Mouse (Mus musculus): ENCODE data around the gene Zfp462. TPM values are rescaled to one million over a fixed set of nuclear protein-coding genes. Genes with fewer than 3 reads are reported as not detected.

Zfp462 gene
- total RNA-seq, 2 experiments from 2014 or later: 13.7 to 21.1 TPM

DNA sequence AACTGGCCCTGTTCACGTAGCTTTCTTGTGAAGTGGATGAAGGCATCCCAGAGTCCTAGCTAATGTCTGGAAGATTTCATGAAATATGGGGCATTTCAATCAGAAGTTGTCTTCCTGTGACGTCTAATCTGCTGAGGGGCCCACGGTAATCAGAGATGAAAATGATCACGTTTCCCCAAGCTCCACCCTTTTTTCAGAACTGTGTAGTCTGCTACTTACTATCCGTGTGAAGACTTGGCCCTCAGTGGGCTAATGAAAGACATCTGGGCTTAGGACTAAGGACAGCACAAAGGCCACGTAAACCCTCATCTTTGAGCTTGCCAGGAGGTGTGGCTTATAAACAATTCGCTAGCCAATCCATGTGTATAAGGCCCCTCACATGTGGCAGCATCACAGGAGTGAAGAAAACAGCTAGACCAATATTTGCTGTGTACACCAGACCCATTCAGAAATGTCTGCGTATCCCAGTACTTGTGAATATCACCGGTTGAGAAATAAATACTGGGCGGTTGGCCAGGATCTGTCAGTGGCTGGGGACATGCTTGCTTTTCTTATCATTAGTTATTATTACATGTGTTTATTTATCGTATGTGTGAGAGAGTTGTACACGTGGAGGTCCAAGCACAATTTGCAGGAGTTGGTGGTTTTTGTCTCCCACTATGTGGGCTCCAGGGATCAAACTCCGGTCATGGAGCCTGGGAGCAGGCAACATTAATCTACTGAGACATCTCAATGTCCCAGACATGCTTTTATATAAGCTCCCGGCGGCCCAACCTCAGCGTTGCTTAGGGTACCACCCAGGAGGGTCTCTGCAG is 133.3 kb downstream of the Zfp462 start:
- intact Hi-C loops (cut with DNase I; ENCODE audit: low total_unique reads): no loop called here

DNA sequence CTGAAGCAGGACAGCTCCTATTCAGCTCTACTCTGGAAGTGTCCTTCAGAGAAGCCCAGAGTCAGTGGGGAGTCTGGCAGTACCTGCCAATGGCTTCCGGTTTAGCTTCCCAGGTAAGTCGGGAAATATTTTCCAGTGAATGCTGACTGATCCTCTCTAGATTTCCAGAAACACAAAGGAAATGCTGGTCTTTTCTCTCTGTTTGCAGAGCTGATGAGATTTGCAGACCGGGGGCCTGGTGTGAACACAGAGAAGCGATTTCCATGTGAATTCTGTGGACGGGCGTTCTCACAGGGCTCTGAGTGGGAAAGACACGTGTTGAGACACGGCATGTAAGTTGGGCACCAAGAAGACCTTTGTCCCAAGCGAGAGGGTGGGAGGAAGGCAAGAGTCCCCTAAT is 134.2 kb downstream of the Zfp462 start:
- intact Hi-C loops (cut with DNase I; ENCODE audit: low total_unique reads): no loop called here
- DNase-seq: no peak

More for the DNA sequence above, 133.3 kb downstream of the Zfp462 start:
- DNase-seq: no peak

DNA sequence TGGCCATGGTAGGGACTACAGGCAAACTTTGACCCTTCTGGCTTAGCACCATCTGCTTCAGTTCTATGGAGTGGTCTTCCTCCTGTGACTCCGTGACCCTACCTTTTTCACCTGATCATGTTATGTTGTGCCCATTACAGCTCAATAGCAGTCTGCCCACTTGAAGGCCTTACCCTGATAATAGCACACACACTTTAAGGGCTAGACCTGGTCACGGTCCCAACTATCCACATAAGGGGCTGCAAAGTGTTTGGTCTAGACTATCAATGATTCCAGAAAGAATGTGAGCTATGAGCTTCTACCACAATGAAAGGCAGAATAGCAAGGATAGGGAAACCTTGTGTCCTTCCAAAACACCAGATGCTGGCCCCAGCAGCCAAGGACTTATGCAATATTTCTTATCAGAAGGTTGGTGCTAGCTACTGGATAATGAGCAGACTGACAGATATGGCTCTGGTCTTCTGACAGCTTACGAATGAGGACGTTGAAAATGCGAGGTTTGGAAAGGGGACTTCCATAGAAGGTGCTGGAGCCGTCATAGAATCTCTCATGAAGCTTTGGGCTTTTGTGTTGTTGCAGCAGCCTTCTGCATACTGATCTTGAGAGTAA is 139.3 kb downstream of the Zfp462 start:
- intact Hi-C loops (cut with DNase I; ENCODE audit: low total_unique reads): no loop called here
- no peak for DNase-seq

DNA sequence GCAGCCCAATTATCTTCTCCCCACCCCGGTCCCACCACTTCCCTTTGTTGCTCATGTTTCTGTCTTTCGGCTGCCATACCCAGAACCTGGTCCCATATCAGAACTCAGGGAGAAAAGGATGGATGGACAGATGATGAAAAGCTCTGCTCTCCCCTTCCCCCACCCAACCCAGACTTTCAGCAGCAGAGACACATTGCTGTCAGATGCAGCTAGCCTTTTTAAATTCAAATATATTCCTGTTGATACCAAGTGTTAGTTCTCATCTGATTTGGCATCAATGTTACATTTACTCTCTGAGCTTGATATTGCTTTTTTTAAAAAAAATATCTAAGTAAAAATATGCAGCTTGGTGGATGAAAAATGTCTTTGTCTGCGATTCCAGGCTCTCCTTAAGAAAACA is 143.3 kb downstream of the Zfp462 start:
- intact Hi-C loops (cut with DNase I; ENCODE audit: low total_unique reads): no loop called here
- no peak for DNase-seq

DNA sequence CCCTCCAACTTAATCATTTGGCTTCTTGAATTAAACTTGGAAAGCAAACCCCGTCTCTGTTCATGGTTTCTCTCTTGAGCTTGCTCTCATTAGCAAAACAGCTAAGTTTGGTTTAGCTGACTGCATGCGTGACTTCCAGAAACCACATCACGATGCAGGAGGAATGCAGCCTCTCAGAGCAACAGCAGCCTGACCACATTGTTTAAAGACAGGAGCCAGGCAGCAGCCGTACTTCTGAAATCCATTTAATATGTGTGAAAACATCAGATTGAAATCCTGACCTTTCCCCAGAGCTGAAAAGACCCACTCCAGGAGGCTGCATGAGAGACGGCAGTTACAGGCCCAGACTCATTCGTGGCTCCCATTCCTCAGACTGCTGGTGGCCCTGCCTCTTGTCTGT is 144.1 kb downstream of the Zfp462 start:
- intact Hi-C loops (cut with DNase I; ENCODE audit: low total_unique reads): no loop called here
- DNase-seq: no peak

DNA sequence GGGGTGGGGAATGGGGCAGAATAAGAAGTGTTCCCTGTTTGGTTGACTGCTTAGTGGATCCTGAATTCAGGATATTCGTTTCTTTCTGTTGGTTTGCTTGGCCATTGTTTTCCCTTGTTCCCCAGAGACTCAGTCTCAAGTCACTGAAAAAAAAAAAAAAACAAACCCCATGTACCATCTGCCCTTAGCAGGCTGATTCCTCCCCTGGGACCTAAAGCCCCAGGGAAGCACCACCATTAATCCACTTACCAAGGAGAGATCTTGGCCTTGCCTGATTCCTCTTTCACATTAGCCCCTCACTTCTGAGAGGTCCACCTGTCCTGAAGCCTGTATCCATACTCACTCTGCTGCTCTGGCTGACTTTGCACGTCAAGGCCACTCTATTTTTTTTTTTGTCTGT is 152.3 kb downstream of the Zfp462 start:
- DNase-seq: no peak
- intact Hi-C loops (cut with DNase I; ENCODE audit: low total_unique reads): no loop called here

DNA sequence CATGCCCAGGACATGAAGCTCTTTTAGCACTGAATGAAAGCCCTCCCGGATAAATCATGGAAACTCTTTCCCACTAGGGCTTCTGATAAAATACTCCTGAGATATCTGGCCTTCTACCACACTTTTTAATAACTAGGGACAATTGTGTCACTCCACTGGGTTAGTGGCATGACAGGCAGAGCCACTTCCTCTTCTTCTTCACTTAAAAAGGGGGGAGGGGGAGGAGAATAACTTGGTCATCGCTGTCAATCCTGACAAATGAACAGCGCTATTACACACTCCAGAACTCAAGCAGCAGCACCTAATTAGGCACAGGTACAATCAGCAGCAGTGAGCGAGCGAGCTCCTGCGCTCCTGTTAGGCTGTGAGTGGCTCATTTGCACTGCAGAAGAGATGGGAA is 153.5 kb downstream of the Zfp462 start:
- intact Hi-C loops (cut with DNase I; ENCODE audit: low total_unique reads): no loop called here
- no peak for DNase-seq

DNA sequence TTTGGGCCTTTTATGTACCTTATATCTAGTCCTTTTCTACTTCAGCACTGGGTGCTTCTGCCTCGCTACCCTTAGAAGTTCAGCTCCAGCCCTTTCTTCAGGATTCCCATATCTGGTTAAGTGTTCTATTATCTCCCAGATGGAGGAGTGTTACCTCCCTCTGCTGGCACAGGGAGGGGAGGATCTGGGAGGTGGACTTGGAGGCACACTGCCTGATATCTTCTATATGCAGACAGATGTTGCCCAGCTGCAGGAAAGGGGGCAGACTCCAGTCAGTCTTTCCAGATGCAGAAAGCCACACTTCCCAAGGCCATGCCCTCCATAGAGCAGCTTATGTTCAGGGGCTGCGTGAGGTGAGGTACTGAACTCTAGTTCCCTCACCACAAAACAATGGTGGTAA is 156.0 kb downstream of the Zfp462 start:
- intact Hi-C loops (cut with DNase I; ENCODE audit: low total_unique reads): no loop called here
- DNase-seq: no peak

DNA sequence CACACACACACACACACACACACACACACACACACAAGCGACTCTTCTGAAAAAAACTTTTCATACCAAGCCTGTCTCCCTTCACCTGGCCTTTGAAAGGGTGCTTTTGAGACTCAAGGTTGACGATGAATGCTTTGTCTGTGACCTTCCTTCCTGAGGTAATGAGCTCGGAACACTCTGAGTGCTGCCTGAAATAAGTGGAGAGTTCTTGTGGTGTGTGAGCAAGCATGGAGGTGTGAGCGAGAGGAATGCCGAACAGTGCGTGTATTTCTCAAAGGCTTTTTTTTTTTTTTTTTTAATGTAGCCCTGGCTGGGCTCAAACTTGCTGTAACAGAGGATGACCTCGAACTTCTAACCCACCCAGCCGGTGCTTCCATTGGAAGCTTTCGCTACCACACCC is 156.8 kb downstream of the Zfp462 start:
- intact Hi-C loops (cut with DNase I; ENCODE audit: low total_unique reads): no loop called here
- no peak for DNase-seq

DNA sequence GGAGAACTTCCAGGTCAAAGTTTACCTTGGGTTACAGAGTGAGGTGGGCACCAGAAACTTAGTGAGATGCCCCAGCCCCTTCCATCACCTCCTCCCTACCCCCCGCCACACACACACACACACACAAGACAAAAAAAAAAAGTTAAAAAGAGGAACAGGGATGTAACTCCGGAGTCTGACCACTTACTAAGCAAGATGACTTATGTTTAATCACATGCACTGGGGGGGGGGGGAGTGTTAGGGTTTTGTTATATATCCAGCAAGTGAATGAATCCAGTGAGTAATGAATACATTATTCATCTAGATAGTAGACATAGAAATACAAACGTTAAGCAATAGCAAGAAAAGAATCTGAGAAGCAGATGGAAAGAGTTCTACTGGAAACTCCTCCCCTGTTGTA is 157.5 kb downstream of the Zfp462 start:
- no peak for DNase-seq

DNA sequence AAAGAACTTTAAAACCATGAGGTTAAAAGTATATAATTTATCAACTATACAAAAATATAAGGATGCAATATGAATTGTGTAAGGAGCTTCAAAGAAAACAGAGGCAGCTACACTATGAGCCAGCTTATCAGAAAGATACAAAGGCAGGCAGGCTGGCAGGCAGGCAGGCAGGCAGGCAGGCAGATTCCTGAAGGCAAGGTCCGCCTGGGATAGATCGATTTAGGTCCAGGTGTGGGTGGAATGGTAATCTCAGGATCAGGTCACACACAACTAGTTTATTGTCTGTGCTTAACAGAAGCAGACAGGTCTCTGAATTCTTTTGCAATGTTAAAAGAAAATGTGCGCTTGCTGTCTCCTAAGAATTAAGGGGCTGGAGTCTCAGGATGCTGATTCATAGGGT is 158.7 kb downstream of the Zfp462 start:
- no peak for DNase-seq
- intact Hi-C loops (cut with DNase I; ENCODE audit: low total_unique reads): no loop called here

More for the DNA sequence above, 157.5 kb downstream of the Zfp462 start:
- intact Hi-C loops (cut with DNase I; ENCODE audit: low total_unique reads): no loop called here

DNA sequence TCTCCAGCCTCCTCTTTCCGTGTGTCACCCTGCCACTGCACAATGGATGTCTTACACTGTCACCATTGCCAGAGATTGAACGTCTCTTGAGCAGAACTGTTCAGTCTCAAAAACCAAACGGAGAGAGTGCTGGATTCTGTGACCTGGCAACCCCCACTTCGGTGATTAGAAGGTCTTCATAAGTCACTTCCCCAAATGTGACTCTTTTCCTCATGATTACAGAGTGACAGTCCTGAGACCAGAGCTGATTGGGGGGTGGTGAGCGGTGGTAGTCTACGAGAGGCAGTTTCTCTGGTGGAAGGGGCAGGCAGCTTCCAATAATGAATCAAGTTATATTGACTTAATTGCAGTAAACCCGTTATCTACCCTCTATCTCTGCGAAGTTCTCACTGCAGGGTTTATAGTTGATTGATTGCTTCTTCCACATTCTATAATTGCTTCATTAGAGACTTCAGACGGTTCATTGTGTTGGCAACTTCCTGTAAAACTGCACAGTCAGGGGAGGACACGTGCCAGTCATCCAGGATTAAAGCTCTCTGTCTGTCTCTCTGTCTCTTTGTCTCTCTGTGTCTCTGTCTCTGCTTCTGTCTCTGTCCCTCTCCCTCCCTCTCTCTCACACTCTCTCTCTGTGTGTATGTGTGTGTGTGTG is 173.1 kb downstream of the Zfp462 start:
- no peak for DNase-seq
- intact Hi-C loops (cut with DNase I; ENCODE audit: low total_unique reads): no loop called here

DNA sequence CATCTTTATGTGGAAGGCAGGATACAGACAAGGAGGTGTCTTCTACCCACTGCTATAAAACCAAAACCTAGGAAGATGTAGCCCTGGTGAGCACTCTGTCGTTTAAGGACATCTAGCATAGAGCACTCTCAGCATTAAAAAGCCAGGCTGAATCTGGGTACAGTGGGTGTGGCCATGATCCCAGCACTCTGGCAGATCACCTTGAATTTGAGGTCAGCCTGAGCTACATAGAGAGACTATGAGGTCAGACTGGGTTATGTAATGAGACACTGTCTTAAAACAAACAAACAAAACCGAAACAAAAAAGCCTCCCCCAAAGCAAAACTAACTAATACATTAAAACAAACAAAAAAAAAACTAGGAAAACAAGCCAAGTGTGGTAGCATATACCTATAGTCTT is 176.3 kb downstream of the Zfp462 start:
- intact Hi-C loops (cut with DNase I; ENCODE audit: low total_unique reads): no loop called here
- no peak for DNase-seq

DNA sequence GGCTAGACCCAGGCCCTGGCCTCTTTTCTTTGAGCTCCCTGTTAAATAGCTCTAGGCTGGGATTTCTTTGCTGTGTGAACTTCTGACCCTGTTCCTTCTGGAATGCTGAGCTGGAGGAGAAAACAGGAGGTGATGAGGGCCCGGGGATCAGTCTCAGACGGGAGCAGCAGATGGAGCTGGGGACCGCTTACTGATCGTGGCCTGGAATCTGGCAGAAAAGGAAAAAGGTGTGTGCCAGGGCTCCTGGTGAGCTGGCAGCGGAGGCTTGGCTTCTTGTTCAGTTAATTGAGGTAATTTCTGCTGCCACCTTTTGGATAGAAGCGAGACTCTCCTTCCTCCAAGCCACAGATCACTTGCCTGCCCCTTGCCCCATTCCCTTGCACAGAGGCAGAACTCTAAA is 177.1 kb downstream of the Zfp462 start:
- intact Hi-C loops (cut with DNase I; ENCODE audit: low total_unique reads): no loop called here
- DNase-seq: no peak

DNA sequence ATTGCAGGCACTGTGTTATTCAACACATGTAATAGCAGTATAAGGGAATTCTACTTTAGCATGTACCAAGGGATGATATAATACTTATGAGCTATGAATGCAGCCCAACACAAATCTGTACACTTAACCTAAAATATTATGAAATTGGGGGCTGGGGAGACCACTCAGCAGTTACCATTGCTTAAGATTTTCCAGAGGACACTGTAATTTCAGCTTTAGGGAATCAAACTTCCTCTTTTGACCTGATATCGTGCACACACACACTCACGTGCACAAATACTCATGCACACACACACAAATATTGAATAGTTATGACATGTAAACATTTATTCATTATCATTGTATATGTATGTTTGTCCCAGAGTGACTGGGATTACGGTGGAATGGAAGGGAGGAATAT is 179.3 kb downstream of the Zfp462 start:
- DNase-seq: no peak
- intact Hi-C loops (cut with DNase I; ENCODE audit: low total_unique reads): no loop called here

DNA sequence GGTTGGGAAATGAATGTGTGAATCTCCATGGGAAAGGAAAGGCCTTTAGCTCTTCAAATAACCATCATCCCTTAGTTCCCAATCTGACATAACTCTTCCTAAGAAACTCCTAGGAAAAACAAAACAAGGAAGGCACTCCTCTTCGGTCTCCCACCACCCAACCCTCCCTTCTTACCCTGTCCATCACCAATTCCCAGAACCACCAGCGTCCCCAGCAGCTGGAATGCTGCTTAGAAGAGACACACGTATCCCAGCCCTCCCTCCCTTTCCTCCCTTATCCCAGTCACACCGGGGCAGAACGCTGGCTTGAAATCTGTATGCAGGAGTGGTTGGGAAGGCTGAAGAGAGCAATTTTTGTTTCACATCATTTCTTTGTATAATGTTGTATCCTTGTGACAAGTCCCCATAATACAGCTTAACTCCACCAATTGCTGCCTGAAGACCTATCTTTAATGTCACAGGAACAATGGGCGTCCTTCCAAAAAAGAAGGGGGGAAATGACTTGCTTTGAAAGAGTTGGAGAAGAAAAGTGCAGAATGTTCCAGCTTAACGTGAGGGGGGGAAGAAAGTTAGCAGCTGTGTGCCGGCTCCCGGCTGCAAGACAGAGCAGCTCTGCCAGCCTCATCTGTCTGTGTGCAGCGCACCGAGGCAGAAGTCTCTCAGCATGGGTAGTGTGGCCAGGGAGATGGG is 180.3 kb downstream of the Zfp462 start:
- intact Hi-C loops (cut with DNase I; ENCODE audit: low total_unique reads): no loop called here
- DNase-seq: peak; percentile 23

DNA sequence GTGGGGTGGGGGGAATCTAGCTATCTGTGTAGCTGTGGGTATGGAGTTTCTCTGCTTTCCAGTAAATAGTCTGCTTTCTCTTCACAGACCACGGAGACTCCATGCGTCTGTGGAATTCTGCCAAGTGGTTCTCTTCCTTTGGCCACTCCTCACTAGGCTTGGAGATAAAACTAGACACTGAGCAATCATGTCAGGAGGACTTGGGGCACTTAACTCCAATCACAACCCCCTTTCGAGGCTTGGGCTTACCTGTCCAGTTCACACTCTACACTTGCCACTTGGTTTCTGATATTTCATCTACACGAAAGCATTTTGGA is 180.8 kb downstream of the Zfp462 start:
- DNase-seq: no peak
- intact Hi-C loops (cut with DNase I; ENCODE audit: low total_unique reads): no loop called here

DNA sequence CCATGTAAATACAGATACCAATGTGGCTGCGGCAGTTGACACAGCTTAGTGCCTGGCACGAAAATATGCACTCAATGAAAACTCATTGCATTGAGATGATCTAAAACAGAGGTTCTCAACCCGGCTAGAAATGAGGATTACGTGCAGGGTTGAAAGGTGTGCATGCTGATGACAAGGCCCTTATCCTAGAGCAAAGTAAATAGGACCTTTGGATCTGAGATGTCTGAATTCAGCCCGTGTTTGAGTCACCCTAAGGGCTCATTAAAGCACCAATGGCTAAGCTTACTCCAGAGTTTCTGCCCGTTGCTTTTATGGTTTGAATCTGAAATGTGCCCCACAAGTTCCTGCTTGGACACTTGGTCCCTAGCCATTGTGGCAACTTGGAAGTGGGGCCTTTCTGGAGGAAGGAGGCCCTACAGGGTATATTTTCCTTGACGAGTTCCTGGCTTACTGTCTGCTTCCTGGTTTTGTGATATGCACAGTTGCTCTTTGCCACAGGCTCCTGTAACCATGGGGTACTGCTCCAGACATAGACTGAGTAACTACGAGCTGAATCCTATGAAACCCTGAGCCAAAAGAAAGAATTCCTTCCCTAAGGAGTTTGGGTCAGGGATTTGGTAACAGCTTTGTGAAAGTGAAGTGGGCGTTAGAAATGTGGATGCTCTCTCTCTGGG is 182.5 kb downstream of the Zfp462 start:
- intact Hi-C loops (cut with DNase I; ENCODE audit: low total_unique reads): no loop called here
- DNase-seq: no peak

DNA sequence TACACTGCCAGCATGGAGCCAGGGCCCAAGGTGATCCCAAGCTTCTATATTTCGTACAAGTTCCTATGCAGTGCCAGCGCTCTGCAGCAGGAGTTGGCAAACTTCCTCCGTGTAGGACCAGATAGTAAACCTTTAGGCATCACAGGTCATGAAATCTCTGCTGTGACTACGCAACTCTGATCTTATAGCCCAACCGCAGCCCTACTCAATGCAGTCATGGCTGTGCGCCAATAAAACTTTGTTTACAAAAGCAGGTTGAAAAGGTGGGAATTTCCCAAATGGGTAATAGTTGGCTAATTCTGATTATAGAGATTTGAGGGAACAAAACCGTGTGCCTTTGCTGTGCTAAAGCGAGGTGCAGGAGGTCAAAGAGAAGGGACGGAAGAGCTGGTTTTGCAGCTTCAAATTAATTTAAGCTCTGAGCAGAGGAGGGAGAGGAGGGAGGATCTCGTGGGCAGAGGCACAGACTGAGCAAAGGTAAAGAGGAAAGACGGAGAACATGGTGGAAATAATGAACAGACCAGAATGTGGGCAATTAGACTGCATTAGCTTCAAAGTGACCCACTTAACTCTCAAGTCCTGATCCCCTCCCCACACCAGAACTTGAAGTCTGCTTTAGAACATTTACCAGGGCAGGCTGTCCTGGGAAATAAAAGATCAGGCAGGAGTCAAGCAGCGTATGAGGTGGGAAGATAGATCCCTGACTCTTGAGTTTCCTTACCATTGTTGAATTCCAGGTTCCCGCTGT is 183.4 kb downstream of the Zfp462 start:
- intact Hi-C loops (cut with DNase I; ENCODE audit: low total_unique reads): no loop called here
- DNase-seq: no peak
